Mouse (Mus musculus): Measurements from ENCODE around the gene Aadacl3. TPM values are rescaled to one million over a fixed set of nuclear protein-coding genes. Genes with fewer than 3 reads are reported as not detected.

The Aadacl3 gene
- polyA plus RNA-seq, 1 experiment from 2014 or later: not detected

DNA sequence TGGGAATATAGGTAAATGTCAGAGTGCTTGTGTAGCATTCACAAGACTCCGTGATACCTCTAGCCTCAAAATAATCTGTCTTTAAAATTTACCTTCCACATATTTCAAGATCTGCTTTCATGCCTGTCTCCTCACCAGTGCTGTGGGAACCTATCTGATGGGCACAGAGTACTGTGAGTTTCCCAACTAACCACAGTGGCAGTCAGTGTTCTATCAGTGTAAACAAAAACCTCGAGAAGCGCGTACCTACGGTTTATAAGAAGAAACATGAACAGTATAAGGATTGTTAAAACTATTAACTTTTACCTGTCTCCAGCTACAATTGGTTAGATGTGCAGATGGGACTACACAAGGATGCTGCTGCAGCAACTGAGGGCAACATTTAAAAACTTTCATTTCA lies 30.3 kb downstream of the Aadacl3 start:
- H3K9me3 ChIP-seq (ENCODE audit: low read length): no peaks in the 10 kb centered on the region
- 90% methylated on average over 5 of the region's 5 CpGs for WGBS
- H3K4me1 ChIP-seq (ENCODE audit: insufficient read depth, low read length): no peaks in the 10 kb centered on the region
- ATAC-seq (ENCODE audit: low FRiP score, low TSS enrichment): no peak
- no peak overlapping the region for H3K4me3 ChIP-seq (ENCODE audit: low read length)
- no peak overlapping the region for H3K27ac ChIP-seq (ENCODE audit: low read length)
- no peaks in the 10 kb centered on the region for H3K36me3 ChIP-seq (ENCODE audit: insufficient read depth, low read length)
- H3K9ac ChIP-seq (replicated peaks; ENCODE audit: low read length): no peak overlapping the region
- no peak overlapping the region for H3K4me2 ChIP-seq (replicated peaks; ENCODE audit: low read depth, low read length)
- H3K27me3 ChIP-seq (ENCODE audit: insufficient read depth, low read length): no peaks in the 10 kb centered on the region

DNA sequence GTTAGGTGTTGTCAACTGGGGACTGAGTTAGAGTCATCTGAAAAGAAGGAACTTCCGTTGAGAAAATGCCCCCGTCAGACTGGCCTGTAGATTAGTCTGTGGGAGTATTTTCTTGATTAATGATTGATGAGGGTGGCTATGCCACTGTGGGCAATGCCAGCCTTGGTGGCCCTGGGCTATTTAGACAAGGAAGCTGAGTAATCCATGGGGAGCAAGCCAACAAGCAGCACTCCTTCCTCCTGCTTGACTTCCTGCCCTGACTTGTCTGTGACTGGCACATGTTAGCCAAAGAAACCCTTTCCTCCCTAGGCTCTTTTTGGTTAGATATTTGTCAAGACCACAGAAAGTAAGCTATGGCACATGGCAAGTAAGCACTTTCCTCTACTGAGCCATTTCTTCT lies 32.8 kb downstream of the Aadacl3 start:
- Histone ChIP-seq H3K4me1 (ENCODE audit: insufficient read depth, low read length) (no peaks in the 10 kb centered on the region), H3K27ac (ENCODE audit: low read length) (no peak overlapping the region), H3K4me2 (replicated peaks; ENCODE audit: low read depth, low read length) (no peak overlapping the region), H3K27me3 (ENCODE audit: insufficient read depth, low read length) (no peaks in the 10 kb centered on the region), H3K9me3 (ENCODE audit: low read length) (no peaks in the 10 kb centered on the region), H3K36me3 (ENCODE audit: insufficient read depth, low read length) (no peaks in the 10 kb centered on the region), H3K4me3 (ENCODE audit: low read length) (no peak overlapping the region), H3K9ac (replicated peaks; ENCODE audit: low read length) (no peak overlapping the region)
- ATAC-seq (ENCODE audit: low FRiP score, low TSS enrichment): no peak
- WGBS: 64% methylated on average over 2 of the region's 2 CpGs

DNA sequence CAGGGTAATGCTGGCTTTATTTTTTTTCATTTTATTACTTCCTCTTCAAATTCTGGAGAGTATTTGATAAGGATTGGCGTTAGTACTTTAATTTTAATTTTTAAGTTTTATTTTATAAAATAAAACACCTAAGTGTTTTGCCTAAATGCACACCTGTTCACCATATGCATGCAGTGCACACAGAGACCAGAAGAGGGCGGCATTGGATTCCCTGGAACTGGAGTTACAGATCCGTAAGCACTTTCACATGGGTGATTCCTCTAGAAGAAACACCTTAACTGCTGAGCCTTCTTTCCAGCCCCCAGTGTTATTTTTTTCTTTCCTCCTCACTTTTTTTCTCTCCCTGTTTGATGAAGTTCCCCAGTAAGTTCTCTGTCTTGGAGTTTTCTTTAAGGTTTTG lies 34.7 kb downstream of the Aadacl3 start:
- Histone ChIP-seq H3K4me2 (replicated peaks; ENCODE audit: low read depth, low read length) (no peak overlapping the region), H3K27me3 (ENCODE audit: insufficient read depth, low read length) (no peaks in the 10 kb centered on the region), H3K4me3 (ENCODE audit: low read length) (no peak overlapping the region), H3K36me3 (ENCODE audit: insufficient read depth, low read length) (no peaks in the 10 kb centered on the region), H3K9me3 (ENCODE audit: low read length) (no peaks in the 10 kb centered on the region), H3K9ac (replicated peaks; ENCODE audit: low read length) (no peak overlapping the region), H3K27ac (ENCODE audit: low read length) (no peak overlapping the region), H3K4me1 (ENCODE audit: insufficient read depth, low read length) (no peaks in the 10 kb centered on the region)
- 23% methylated on average over 3 of the region's 3 CpGs for WGBS
- ATAC-seq (ENCODE audit: low FRiP score, low TSS enrichment): no peak

DNA sequence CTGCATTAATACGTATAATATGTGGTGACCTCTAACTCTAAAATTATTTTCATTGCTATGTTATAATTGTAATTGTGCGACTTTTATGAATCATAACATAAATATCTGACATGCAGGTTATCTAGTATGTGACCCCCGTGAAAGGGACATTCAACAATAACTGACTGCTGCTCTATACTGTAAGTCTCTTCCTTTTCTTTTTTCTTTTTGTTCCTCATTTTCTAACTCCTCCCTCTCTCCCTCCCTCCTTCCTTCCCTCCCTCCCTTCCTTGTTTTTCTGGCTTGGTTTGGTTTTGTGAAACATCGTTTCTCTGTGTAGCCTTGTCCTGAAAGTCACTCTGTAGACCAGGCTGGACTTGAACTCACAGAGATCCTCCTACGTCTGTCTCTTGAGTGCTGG lies 39.0 kb downstream of the Aadacl3 start:
- H3K27me3 ChIP-seq (ENCODE audit: insufficient read depth, low read length): no peaks in the 10 kb centered on the region
- H3K4me2 ChIP-seq (replicated peaks; ENCODE audit: low read depth, low read length): no peak overlapping the region
- no peaks in the 10 kb centered on the region for H3K36me3 ChIP-seq (ENCODE audit: insufficient read depth, low read length)
- no peak overlapping the region for H3K27ac ChIP-seq (ENCODE audit: low read length)
- WGBS: 75% methylated on average over 5 of the region's 5 CpGs
- no peak for ATAC-seq (ENCODE audit: low FRiP score, low TSS enrichment)
- no peak overlapping the region for H3K9ac ChIP-seq (replicated peaks; ENCODE audit: low read length)
- no peaks in the 10 kb centered on the region for H3K9me3 ChIP-seq (ENCODE audit: low read length)
- no peak overlapping the region for H3K4me3 ChIP-seq (ENCODE audit: low read length)
- no peaks in the 10 kb centered on the region for H3K4me1 ChIP-seq (ENCODE audit: insufficient read depth, low read length)

DNA sequence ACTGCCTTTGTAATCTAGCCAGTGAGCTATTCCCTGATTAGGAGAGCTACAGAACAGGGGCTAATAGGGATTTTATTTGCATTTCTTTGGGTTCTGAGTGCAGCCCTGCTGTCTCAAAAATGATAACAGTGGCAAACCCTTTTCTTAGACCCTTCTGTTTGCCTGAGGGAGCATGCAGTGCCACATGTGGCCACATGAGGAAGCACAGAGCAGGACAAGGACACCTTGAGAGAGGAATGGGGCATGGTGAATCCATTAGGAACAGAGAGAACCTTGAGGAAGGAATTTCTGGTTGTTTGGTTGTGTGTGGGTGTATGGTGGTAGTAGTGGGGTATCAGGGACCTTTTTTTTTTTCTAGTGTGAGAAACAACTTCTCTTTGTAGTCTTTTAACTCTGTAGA lies 42.9 kb downstream of the Aadacl3 start:
- ATAC-seq (ENCODE audit: low FRiP score, low TSS enrichment): no peak
- Histone ChIP-seq H3K27ac (ENCODE audit: low read length) (no peak overlapping the region), H3K4me3 (ENCODE audit: low read length) (no peak overlapping the region), H3K36me3 (ENCODE audit: insufficient read depth, low read length) (no peaks in the 10 kb centered on the region), H3K9ac (replicated peaks; ENCODE audit: low read length) (no peak overlapping the region), H3K4me1 (ENCODE audit: insufficient read depth, low read length) (no peaks in the 10 kb centered on the region), H3K27me3 (ENCODE audit: insufficient read depth, low read length) (no peaks in the 10 kb centered on the region), H3K9me3 (ENCODE audit: low read length) (no peaks in the 10 kb centered on the region), H3K4me2 (replicated peaks; ENCODE audit: low read depth, low read length) (no peak overlapping the region)

DNA sequence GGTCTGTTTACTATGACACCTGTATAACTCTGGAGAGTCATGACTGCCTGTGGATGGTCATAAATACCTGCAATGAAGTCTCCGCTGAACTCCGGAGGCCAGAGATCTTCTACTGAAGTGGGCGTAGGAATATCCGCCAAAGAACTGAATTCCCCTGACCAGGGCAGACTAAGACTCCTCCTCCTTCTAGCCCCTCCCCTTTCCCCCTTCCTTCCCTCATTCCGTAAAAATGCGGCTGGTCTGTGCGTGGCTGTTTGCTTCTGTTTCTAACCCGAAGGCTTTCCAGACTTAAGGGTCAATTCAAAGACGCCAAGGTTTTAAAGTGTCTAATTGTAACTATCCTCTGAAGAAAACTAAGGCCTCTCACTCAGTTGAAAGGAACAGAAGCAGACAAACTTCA lies 55.3 kb downstream of the Aadacl3 start, which contains the start of gene Pramef12:
Gene Pramef12, minus strand, starts transcription at position 175 of the 400 bp plus-strand sequence.
- H3K9ac ChIP-seq (replicated peaks; ENCODE audit: low read length): no peak within 1 kb of the TSS
- H3K4me2 ChIP-seq (replicated peaks; ENCODE audit: low read depth, low read length): no peak within 1 kb of the TSS
- no peaks in the 10 kb centered on the region for H3K27me3 ChIP-seq (ENCODE audit: insufficient read depth, low read length)
- no peaks in the 10 kb centered on the region for H3K36me3 ChIP-seq (ENCODE audit: insufficient read depth, low read length)
- H3K4me3 ChIP-seq (ENCODE audit: low read length): no peak within 1 kb of the TSS
- WGBS: 74% methylated on average over 9 of the region's 9 CpGs
- no peaks in the 10 kb centered on the region for H3K4me1 ChIP-seq (ENCODE audit: insufficient read depth, low read length)
- no peaks in the 10 kb centered on the region for H3K9me3 ChIP-seq (ENCODE audit: low read length)
- no peak for ATAC-seq (ENCODE audit: low FRiP score, low TSS enrichment)
- no peak within 1 kb of the TSS for H3K27ac ChIP-seq (ENCODE audit: low read length)

DNA sequence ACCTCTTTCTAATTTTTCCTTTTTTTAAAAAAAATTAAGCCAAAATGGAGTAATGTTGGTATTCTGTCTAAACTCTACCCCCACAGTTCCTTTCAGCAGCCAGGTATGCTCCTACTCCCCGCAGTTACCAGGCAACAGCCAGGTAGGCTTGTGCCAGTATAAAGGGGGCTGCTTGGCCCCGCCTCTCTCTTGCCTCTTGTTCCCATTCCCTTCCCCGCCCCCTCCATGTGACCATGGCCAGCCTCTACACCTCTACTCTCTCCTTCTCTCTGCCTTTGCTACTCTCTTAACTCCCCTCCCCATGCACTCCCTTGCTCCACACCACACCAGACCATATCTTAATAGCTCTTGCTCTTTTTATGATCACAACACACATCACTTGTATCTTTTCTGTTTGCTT lies 57.3 kb downstream of the Aadacl3 start:
- WGBS: 62% methylated on average over 3 of the region's 3 CpGs
- no peaks in the 10 kb centered on the region for H3K4me1 ChIP-seq (ENCODE audit: insufficient read depth, low read length)
- H3K36me3 ChIP-seq (ENCODE audit: insufficient read depth, low read length): no peaks in the 10 kb centered on the region
- no peak overlapping the region for H3K4me3 ChIP-seq (ENCODE audit: low read length)
- H3K9me3 ChIP-seq (ENCODE audit: low read length): no peaks in the 10 kb centered on the region
- no peaks in the 10 kb centered on the region for H3K27me3 ChIP-seq (ENCODE audit: insufficient read depth, low read length)
- no peak overlapping the region for H3K9ac ChIP-seq (replicated peaks; ENCODE audit: low read length)
- ATAC-seq (ENCODE audit: low FRiP score, low TSS enrichment): no peak
- H3K27ac ChIP-seq (ENCODE audit: low read length): no peak overlapping the region
- no peak overlapping the region for H3K4me2 ChIP-seq (replicated peaks; ENCODE audit: low read depth, low read length)

DNA sequence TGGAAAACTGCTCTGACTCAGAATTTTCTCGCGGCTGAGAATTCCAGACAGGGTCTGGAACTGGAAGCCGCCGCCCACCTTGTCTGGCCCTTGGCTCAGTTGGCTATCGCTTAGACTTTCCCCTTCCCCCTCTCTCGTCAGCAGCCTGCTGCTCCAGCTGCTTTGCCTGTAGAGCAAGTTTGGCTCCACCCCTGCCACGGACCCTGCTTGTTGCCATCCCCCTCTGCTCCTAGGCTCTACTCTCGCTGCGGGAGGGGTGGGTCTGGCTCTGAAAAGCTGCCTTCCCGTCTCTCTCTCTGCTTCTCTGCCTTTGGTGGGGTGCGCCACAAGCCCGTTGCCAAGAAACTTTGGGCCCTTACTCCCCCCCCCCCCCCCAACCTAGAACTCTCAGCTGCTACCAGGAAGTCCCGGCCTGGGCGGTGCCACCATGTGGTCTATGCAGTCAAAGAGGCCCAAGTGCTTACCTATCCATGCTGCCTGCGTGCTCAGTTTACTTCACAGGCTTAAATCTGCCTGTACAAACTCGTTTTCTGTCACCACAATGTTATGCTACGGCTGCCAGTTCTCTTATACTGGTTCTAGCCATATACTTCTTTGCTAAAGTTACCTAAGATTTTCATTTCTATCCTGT lies 59.0 kb downstream of the Aadacl3 start:
- Histone ChIP-seq H3K4me2 (replicated peaks; ENCODE audit: low read depth, low read length) (peak overlapping the region; percentile 59), H3K36me3 (ENCODE audit: insufficient read depth, low read length) (no peaks in the 10 kb centered on the region), H3K27me3 (ENCODE audit: insufficient read depth, low read length) (no peaks in the 10 kb centered on the region), H3K27ac (ENCODE audit: low read length) (0 out of 2 replicates have a peak overlapping the region, but pooled peaks have one; percentile 6), H3K9me3 (ENCODE audit: low read length) (no peaks in the 10 kb centered on the region), H3K4me1 (ENCODE audit: insufficient read depth, low read length) (no peaks in the 10 kb centered on the region), H3K9ac (replicated peaks; ENCODE audit: low read length) (peak overlapping the region; percentile 49), H3K4me3 (ENCODE audit: low read length) (peak overlapping the region; percentile 43)
- 4% methylated on average over 17 of the region's 17 CpGs for WGBS
- peak; percentile 95 for ATAC-seq (ENCODE audit: low FRiP score, low TSS enrichment)

Other genes starting within 250 kb of the Aadacl3 start
- gene Pramel5, start 183.3 kb downstream of the Aadacl3 start, polyA plus RNA-seq (2015; fragmentation: Nextera tagmentation; extraction: Ambion mirVana): not detected in 2 replicates
- gene Gm13128, start 133.5 kb downstream of the Aadacl3 start, polyA plus RNA-seq (2015; fragmentation: Nextera tagmentation; extraction: Ambion mirVana): not detected in 2 replicates
- not detected in 2 replicates for gene Gm13119, start 105.8 kb downstream of the Aadacl3 start, polyA plus RNA-seq (2015; fragmentation: Nextera tagmentation; extraction: Ambion mirVana)
- gene Pramef20, start 85.8 kb downstream of the Aadacl3 start, polyA plus RNA-seq (2015; fragmentation: Nextera tagmentation; extraction: Ambion mirVana): not detected in 2 replicates
- gene Pramef12, start 55.3 kb downstream of the Aadacl3 start, polyA plus RNA-seq (2015; fragmentation: Nextera tagmentation; extraction: Ambion mirVana): 0.21 and 0.36 TPM in 2 replicates
- not detected in 2 replicates for gene 1700012P22Rik, start 25.0 kb downstream of the Aadacl3 start, polyA plus RNA-seq (2015; fragmentation: Nextera tagmentation; extraction: Ambion mirVana)
- not detected in 2 replicates for gene Gm9944, start 10.4 kb downstream of the Aadacl3 start, polyA plus RNA-seq (2015; fragmentation: Nextera tagmentation; extraction: Ambion mirVana)
- gene 9430007A20Rik, start 56.1 kb upstream of the Aadacl3 start, polyA plus RNA-seq (2015; fragmentation: Nextera tagmentation; extraction: Ambion mirVana): not detected in 2 replicates
- not detected in 2 replicates for gene Gm13124, start 101.4 kb upstream of the Aadacl3 start, polyA plus RNA-seq (2015; fragmentation: Nextera tagmentation; extraction: Ambion mirVana)
- not detected in 2 replicates for gene Aadacl4, start 150.0 kb upstream of the Aadacl3 start, polyA plus RNA-seq (2015; fragmentation: Nextera tagmentation; extraction: Ambion mirVana)
- not detected in 2 replicates for gene Gm436, start 222.6 kb upstream of the Aadacl3 start, polyA plus RNA-seq (2015; fragmentation: Nextera tagmentation; extraction: Ambion mirVana)

All from kidney, embryonic 16.5 days (tissue).